Mouse (Mus musculus): ENCODE results near the gene Tmem44. TPM values are rescaled to one million over a fixed set of nuclear protein-coding genes. Genes with fewer than 3 reads are reported as not detected.

Gene Tmem44
- total RNA-seq (2021), result 1 to 10 TPM; 1.8 to 2.5 TPM
- long read RNA-seq, experiment 1, partial matches to known transcripts, result 0 of 2 reads
- long read RNA-seq, experiment 1, other reads (novel, unspliced or antisense), result 2 of 2 reads
- long read RNA-seq, experiment 2, partial matches to known transcripts, result 0 of 3 reads
- long read RNA-seq, experiment 2, other reads (novel, unspliced or antisense), result 3 of 3 reads

GRCm38 (mm10) chr16:30550748-30551192 lies at the start of gene Tmem44:
Gene Tmem44, minus strand, starts transcription at chr16:30550842.
- no peak for DNase-seq
- intact Hi-C loops (cut with DNase I), result no loop called here

- intact Hi-C loops (cut with DNase I), result loop anchor here (5.0 kb wide), 2 partner anchors 273 to 753 kb away; no protein-coding TSS in a partner anchor
- peak; percentile 87 to 88 for DNase-seq
These were observed 49.0 kb upstream of the Tmem44 start, which contains the start of gene Fam43a for GRCm38 (mm10) chr16:30599491-30600268. Gene Fam43a, plus strand, starts transcription at chr16:30599723.

- intact Hi-C loops (cut with DNase I), result loop anchor here (1.0 to 5.0 kb wide), 4 partner anchors 275 to 755 kb away; no protein-coding TSS in a partner anchor
- peak; percentile 78 to 89 for DNase-seq
These were observed 46.5 kb upstream of the Tmem44 start for GRCm38 (mm10) chr16:30596959-30597681.

GRCm38 (mm10) chr16:30595835-30596557 lies 45.4 kb upstream of the Tmem44 start:
- intact Hi-C loops (cut with DNase I), result loop anchor here (2.0 to 5.0 kb wide), 3 partner anchors 276 to 756 kb away; no protein-coding TSS in a partner anchor
- no peak for DNase-seq

- intact Hi-C loops (cut with DNase I), result loop anchor here (5.0 kb wide), 2 partner anchors 277 to 757 kb away; no protein-coding TSS in a partner anchor
- no peak for DNase-seq
These were observed 44.7 kb upstream of the Tmem44 start for GRCm38 (mm10) chr16:30595356-30595755.

GRCm38 (mm10) chr16:30591990-30592389 lies 41.3 kb upstream of the Tmem44 start:
- DNase-seq, result no peak
- intact Hi-C loops (cut with DNase I), result no loop called here

GRCm38 (mm10) chr16:30590264-30591209 lies 39.9 kb upstream of the Tmem44 start:
- intact Hi-C loops (cut with DNase I), result no loop called here
- no peak for DNase-seq

GRCm38 (mm10) chr16:30587494-30588327 lies 37.1 kb upstream of the Tmem44 start, which contains the start of gene Lsg1:
Gene Lsg1, minus strand, starts transcription at chr16:30587592.
- DNase-seq, result peak; percentile 43 to 77
- intact Hi-C loops (cut with DNase I), result no loop called here

- intact Hi-C loops (cut with DNase I), result no loop called here
These were observed 36.4 kb upstream of the Tmem44 start for GRCm38 (mm10) chr16:30586935-30587493.

GRCm38 (mm10) chr16:30580765-30581164 lies 30.1 kb upstream of the Tmem44 start:
- DNase-seq, result no peak
- intact Hi-C loops (cut with DNase I), result no loop called here

More at GRCm38 (mm10) chr16:30586935-30587493, 36.4 kb upstream of the Tmem44 start:
- DNase-seq, result no peak

GRCm38 (mm10) chr16:30576392-30576791 lies 25.8 kb upstream of the Tmem44 start:
- intact Hi-C loops (cut with DNase I), result no loop called here
- DNase-seq, result no peak

GRCm38 (mm10) chr16:30575815-30576214 lies 25.2 kb upstream of the Tmem44 start:
- intact Hi-C loops (cut with DNase I), result no loop called here
- DNase-seq, result no peak

GRCm38 (mm10) chr16:30572239-30572638 lies 21.6 kb upstream of the Tmem44 start:
- intact Hi-C loops (cut with DNase I), result no loop called here
- no peak for DNase-seq

- intact Hi-C loops (cut with DNase I), result no loop called here
- DNase-seq, result no peak
These were observed 20.7 kb upstream of the Tmem44 start for GRCm38 (mm10) chr16:30571378-30571777.

GRCm38 (mm10) chr16:30570173-30570572 lies 19.5 kb upstream of the Tmem44 start:
- no peak for DNase-seq
- intact Hi-C loops (cut with DNase I), result no loop called here

- DNase-seq, result no peak
These were observed 15.0 kb upstream of the Tmem44 start for GRCm38 (mm10) chr16:30565631-30566030.

GRCm38 (mm10) chr16:30560601-30561000 lies 10.0 kb upstream of the Tmem44 start:
- intact Hi-C loops (cut with DNase I), result no loop called here
- no peak for DNase-seq

More at GRCm38 (mm10) chr16:30565631-30566030, 15.0 kb upstream of the Tmem44 start:
- intact Hi-C loops (cut with DNase I), result no loop called here

All from gastrocnemius, postnatal 36 days (tissue).